ENCODE assay signal across 8 mouse cellular contexts in genomic region chr14:29721131-29721487, GRCm38 (mm10). TPM values are rescaled to one million over a fixed set of nuclear protein-coding genes. Genes with fewer than 3 reads are reported as not detected.
A peak's percentile ranks its signal among the peaks of the same experiment; 100 is the strongest.
DNase-seq lines count a peak whose midpoint lies in the region; TF ChIP-seq lines count a peak whose summit lies in the region.

No protein-coding gene starts in this region.

- H3K36me3 ChIP-seq in forebrain, embryonic 10.5 days (replicated peaks) = no peaks in the 10 kb centered on the region
- H3K36me3 ChIP-seq in limb, embryonic 10.5 days = no peaks in the 10 kb centered on the region

- no peak for DNase-seq in left cerebral cortex, adult 2 months (ENCODE audit: extremely low spot score in 1 of 2, low spot score in 2 of 2)
- DNase-seq in left cerebral cortex, postnatal 4 days = no peak
- DNase-seq in forebrain, embryonic 10.5 days (ENCODE audit: extremely low spot score, low spot score) = no peak
- DNase-seq in limb, embryonic 10.5 days (ENCODE audit: low spot score) = no peak
- no peak for DNase-seq in urinary bladder, adult 18-20 months (ENCODE audit: low spot score in 2 of 2)
- no peak for DNase-seq in cerebellum, adult 11 months
- DNase-seq in cerebellum, adult 9-10 months = no peak

- intact Hi-C loops in left cerebral cortex, adult 2 months (cut with DNase I) = loop anchor here (5.0 kb wide), 1 partner anchor 46 kb away; no protein-coding TSS in a partner anchor
- intact Hi-C loops in left cerebral cortex, postnatal 4 days (cut with DNase I) = loop anchor here (5.0 to 10.0 kb wide), 2 partner anchors 184 to 216 kb away; no protein-coding TSS in a partner anchor

- peaks cover 43% of the 10 kb centered on the region for H3K4me1 ChIP-seq in forebrain, embryonic 10.5 days
- H3K4me1 ChIP-seq in limb, embryonic 10.5 days = peaks cover 30% of the 10 kb centered on the region
- H3K4me1 ChIP-seq in olfactory bulb, adult 2 months (ENCODE audit: control insufficient read depth, insufficient read depth, low read length) = peaks cover 23% of the 10 kb centered on the region

- peak overlapping the region; percentile 91 for H3K27ac ChIP-seq in left cerebral cortex, adult 2 months
- peak overlapping the region; percentile 86 for H3K27ac ChIP-seq in forebrain, embryonic 10.5 days
- H3K27ac ChIP-seq in limb, embryonic 10.5 days = no peak overlapping the region
- H3K27ac ChIP-seq in olfactory bulb, adult 2 months (ENCODE audit: insufficient read depth, low read depth, low read length) = no peak overlapping the region

- H3K9me3 ChIP-seq in forebrain, embryonic 10.5 days = no peaks in the 10 kb centered on the region
- no peaks in the 10 kb centered on the region for H3K9me3 ChIP-seq in limb, embryonic 10.5 days (replicated peaks)

- TF ChIP-seq POLR2A in olfactory bulb, adult 2 months (IDR thresholded peaks at IDR 0.05; ENCODE audit: insufficient read depth, low read depth, low read length) = no peak

- H3K27me3 ChIP-seq in forebrain, embryonic 10.5 days (ENCODE audit: poor library complexity, severe bottlenecking) = peaks cover 99% of the 10 kb centered on the region
- H3K27me3 ChIP-seq in limb, embryonic 10.5 days (ENCODE audit: low read depth, poor library complexity, severe bottlenecking) = peaks cover 92% of the 10 kb centered on the region

- H3K4me3 ChIP-seq in left cerebral cortex, adult 2 months = peak overlapping the region; percentile 66
- peak overlapping the region; percentile 82 for H3K4me3 ChIP-seq in forebrain, embryonic 10.5 days
- H3K4me3 ChIP-seq in limb, embryonic 10.5 days = peak overlapping the region; percentile 78
- peak overlapping the region; percentile 55 for H3K4me3 ChIP-seq in olfactory bulb, adult 2 months (ENCODE audit: insufficient read depth, low read depth, low read length)

- WGBS in forebrain, embryonic 10.5 days = under 1% methylated on average over 11 of the region's 11 CpGs
- under 1% methylated on average over 11 of the region's 11 CpGs for WGBS in limb, embryonic 10.5 days
- 3% methylated on average over 11 of the region's 11 CpGs for WGBS in olfactory bulb, adult 2 months

- no peak for TF ChIP-seq CTCF in left cerebral cortex, adult 2 months (IDR thresholded peaks at IDR 0.05)
- no peak for TF ChIP-seq CTCF in olfactory bulb, adult 2 months (IDR thresholded peaks at IDR 0.05; ENCODE audit: insufficient read depth, low read depth, low read length)

RNA-seq across cellular contexts. Expression of gene Cacna2d3, which starts 0.6 kb away (rescaled TPM):
- 100 to 1,000 TPM; 112 to 115 TPM for total RNA-seq in left cerebral cortex, adult 2 months (2021)
- 10 to 100 TPM; 59.3 to 61.7 TPM for total RNA-seq in left cerebral cortex, postnatal 4 days (2021)
- polyA plus RNA-seq in forebrain, embryonic 10.5 days (2016; fragmentation: Nextera tagmentation; extraction: Ambion mirVana) = 0.88 and 0.90 TPM in 2 replicates
- polyA plus RNA-seq in limb, embryonic 10.5 days (2016; fragmentation: Nextera tagmentation; extraction: Ambion mirVana) = 0.55 and 0.86 TPM in 2 replicates
- polyA plus RNA-seq in olfactory bulb, adult 2 months (2012; ENCODE audit: insufficient read depth, insufficient read length, low replicate concordance, missing spikeins) = 1,329 TPM in 1 of 2 replicates, not detected in the other

Comparison
In these comparisons a context has a peak if more than half of its experiments do, and no peak if none do; other contexts are left out.
1. H3K27ac ChIP-seq: peak in left cerebral cortex, adult 2 months (single experiment) and forebrain, embryonic 10.5 days (single experiment); none in limb, embryonic 10.5 days (single experiment) and olfactory bulb, adult 2 months (single experiment).
2. RNA of gene Cacna2d3, which starts 0.6 kb away (polyA plus RNA-seq): 1,329 TPM in olfactory bulb, adult 2 months; 0.88 to 0.90 TPM in forebrain, embryonic 10.5 days and 0.55 to 0.86 TPM in limb, embryonic 10.5 days; every median in the first group is over 10 times any median in the second.
3. Peak in every context shown above with its lines, with median percentiles within 50 percentile points of each other: H3K4me3 ChIP-seq.